Mouse (Mus musculus) forebrain, embryonic 14.5 days (tissue): ENCODE results near the gene Exosc5. TPM values are rescaled to one million over a fixed set of nuclear protein-coding genes. Genes with fewer than 3 reads are reported as not detected.

Experiments
- ATAC-seq: fragments of 200-750 bp; cut with Nextera tagmentation; 2 replicates; pipeline ENCODE4 v1.8.0; 2017; ENCODE audit warnings: mild to moderate bottlenecking, moderate library complexity
- DNase-seq: peaks from one replicate; pipeline ENCODE4 v3.0.0-alpha.2; 2015; ENCODE audit warnings: low spot score
- H3K27ac ChIP-seq: fragments of 300-500 bp; sonication (generic); 2 replicates; pipeline ENCODE4 v1.5.1; 2014; ENCODE audit warnings: low read depth, mild to moderate bottlenecking, control low read depth, low read length, moderate library complexity
- H3K27me3 ChIP-seq: fragments of 300-500 bp; sonication (generic); replicated peaks from 2 replicates; pipeline ENCODE4 v1.6.1; 2014; ENCODE audit warnings: low read length, control low read depth, mixed read lengths; ENCODE audit not compliant: control insufficient read depth, insufficient read depth
- H3K36me3 ChIP-seq: fragments of 300-500 bp; sonication (generic); 2 replicates; pipeline ENCODE4 v1.6.1; 2014; ENCODE audit warnings: low read length, control low read depth; ENCODE audit not compliant: control insufficient read depth, insufficient read depth
- H3K4me1 ChIP-seq: fragments of 300-500 bp; sonication (generic); 2 replicates; pipeline ENCODE4 v1.6.1; 2014; ENCODE audit warnings: antibody characterized with exemption, low read length, control low read depth; ENCODE audit not compliant: control insufficient read depth, insufficient read depth
- H3K4me2 ChIP-seq: fragments of 300-500 bp; sonication (generic); 2 replicates; pipeline ENCODE4 v1.6.1; 2014; ENCODE audit warnings: mild to moderate bottlenecking, control low read depth, low read length
- H3K4me3 ChIP-seq: fragments of 300-500 bp; sonication (generic); 2 replicates; pipeline ENCODE4 v1.5.1; 2014; ENCODE audit warnings: low read depth, low read length, control low read depth
- H3K9ac ChIP-seq: fragments of 300-500 bp; sonication (generic); 2 replicates; pipeline ENCODE4 v1.6.1; 2014; ENCODE audit warnings: mild to moderate bottlenecking, low read length, control low read depth, moderate library complexity
- H3K9me3 ChIP-seq: fragments of 300-500 bp; sonication (generic); replicated peaks from 2 replicates; pipeline ENCODE4 v1.6.1; 2016; ENCODE audit warnings: low read length, control low read depth, mixed read lengths; ENCODE audit not compliant: control insufficient read depth
- WGBS: fragments of 180-500 bp; shearing (Covaris S2); extraction: QIAGEN DNeasy Blood & Tissue Kit; methylation state at CpG from one replicate; pipeline ENCODE4 v1.1.7; 2014; 5-methylcytosine and 5-hydroxymethylcytosine counted together
- polyA plus RNA-seq: library from polyadenylated mRNA; unstranded; fragments of >200 nt; fragmentation: Nextera tagmentation; extraction: Ambion mirVana; gene quantifications from 2 replicates; pipeline ENCODE4 v1.2.1, GENCODE M21; 2014

Exosc5 gene
- polyA plus RNA-seq, 1 experiment from 2014 or later: 53.9 TPM

GRCm38 (mm10) chr7:25647574-25648123, 11.3 kb upstream of the Exosc5 start:
- H3K9me3 ChIP-seq: no peaks in the 10 kb centered on the region
- H3K4me1 ChIP-seq: no peaks in the 10 kb centered on the region
- no peak overlapping the region for H3K9ac ChIP-seq
- 60% methylated on average over 5 of the region's 5 CpGs for WGBS
- H3K4me3 ChIP-seq: no peak overlapping the region
- H3K36me3 ChIP-seq: no peaks in the 10 kb centered on the region
- no peak overlapping the region for H3K27ac ChIP-seq
- no peaks in the 10 kb centered on the region for H3K27me3 ChIP-seq
- DNase-seq (no peak), ATAC-seq (no peak)
- no peak overlapping the region for H3K4me2 ChIP-seq

GRCm38 (mm10) chr7:25649839-25650238, 9.1 kb upstream of the Exosc5 start:
- Histone ChIP-seq H3K36me3 (no peaks in the 10 kb centered on the region), H3K27me3 (no peaks in the 10 kb centered on the region), H3K9ac (no peak overlapping the region), H3K9me3 (no peaks in the 10 kb centered on the region), H3K4me3 (no peak overlapping the region), H3K27ac (no peak overlapping the region), H3K4me1 (no peaks in the 10 kb centered on the region), H3K4me2 (no peak overlapping the region)
- ATAC-seq (no peak), DNase-seq (no peak)
- 91% methylated on average over 5 of the region's 5 CpGs for WGBS

GRCm38 (mm10) chr7:25651281-25651680, 7.7 kb upstream of the Exosc5 start:
- 90% methylated on average over 8 of the region's 8 CpGs for WGBS
- Histone ChIP-seq H3K36me3 (no peaks in the 10 kb centered on the region), H3K27ac (no peak overlapping the region), H3K9me3 (no peaks in the 10 kb centered on the region), H3K4me1 (no peaks in the 10 kb centered on the region), H3K27me3 (no peaks in the 10 kb centered on the region), H3K4me3 (no peak overlapping the region), H3K9ac (no peak overlapping the region), H3K4me2 (no peak overlapping the region)
- DNase-seq: no peak
- no peak for ATAC-seq

GRCm38 (mm10) chr7:25652244-25652759, 6.7 kb upstream of the Exosc5 start:
- no peaks in the 10 kb centered on the region for H3K9me3 ChIP-seq
- no peaks in the 10 kb centered on the region for H3K4me1 ChIP-seq
- H3K27me3 ChIP-seq: no peaks in the 10 kb centered on the region
- H3K4me3 ChIP-seq: no peak overlapping the region
- no peak overlapping the region for H3K27ac ChIP-seq
- WGBS: 93% methylated on average over 12 of the region's 12 CpGs
- ATAC-seq (no peak), DNase-seq (no peak)
- H3K4me2 ChIP-seq: no peak overlapping the region
- no peaks in the 10 kb centered on the region for H3K36me3 ChIP-seq
- H3K9ac ChIP-seq: no peak overlapping the region

- ATAC-seq (no peak), DNase-seq (no peak)
- no peak overlapping the region for H3K9ac ChIP-seq
- H3K4me1 ChIP-seq: peaks cover 4% of the 10 kb centered on the region
- H3K27me3 ChIP-seq: no peaks in the 10 kb centered on the region
- H3K27ac ChIP-seq: no peak overlapping the region
- no peak overlapping the region for H3K4me2 ChIP-seq
- H3K4me3 ChIP-seq: no peak overlapping the region
- 80% methylated on average over 11 of the region's 11 CpGs for WGBS
- no peaks in the 10 kb centered on the region for H3K9me3 ChIP-seq
- no peaks in the 10 kb centered on the region for H3K36me3 ChIP-seq
Observed at GRCm38 (mm10) chr7:25655601-25656428, 3.1 kb upstream of the Exosc5 start.

GRCm38 (mm10) chr7:25657785-25658184, 1.2 kb upstream of the Exosc5 start:
- DNase-seq (no peak), ATAC-seq (no peak)
- Histone ChIP-seq H3K9ac (peak overlapping the region; percentile 68), H3K9me3 (no peaks in the 10 kb centered on the region), H3K36me3 (peaks cover 5% of the 10 kb centered on the region; the same call in 1 of the 2 replicates), H3K4me1 (peaks cover 4% of the 10 kb centered on the region), H3K4me3 (peak overlapping the region; percentile 65), H3K27ac (no peak overlapping the region), H3K27me3 (no peaks in the 10 kb centered on the region), H3K4me2 (peak overlapping the region; percentile 60)
- 44% methylated on average over 10 of the region's 10 CpGs for WGBS

- Histone ChIP-seq H3K4me3 (no peak overlapping the region), H3K9me3 (no peaks in the 10 kb centered on the region), H3K9ac (no peak overlapping the region), H3K27ac (no peak overlapping the region), H3K36me3 (peaks cover 45% of the 10 kb centered on the region; the same call in 1 of the 2 replicates), H3K4me1 (no peaks in the 10 kb centered on the region), H3K27me3 (no peaks in the 10 kb centered on the region), H3K4me2 (no peak overlapping the region)
- DNase-seq (no peak), ATAC-seq (no peak)
- WGBS: 96% methylated on average over 8 of the region's 8 CpGs
Observed at GRCm38 (mm10) chr7:25666381-25666780, 7.4 kb downstream of the Exosc5 start.

GRCm38 (mm10) chr7:25669158-25669557, 10.2 kb downstream of the Exosc5 start:
- DNase-seq (no peak), ATAC-seq (no peak)
- WGBS: 87% methylated on average over 10 of the region's 10 CpGs
- Histone ChIP-seq H3K36me3 (peaks cover 33% of the 10 kb centered on the region; the same call in 1 of the 2 replicates), H3K4me1 (no peaks in the 10 kb centered on the region), H3K9me3 (no peaks in the 10 kb centered on the region), H3K27me3 (peaks cover 5% of the 10 kb centered on the region), H3K9ac (no peak overlapping the region), H3K27ac (no peak overlapping the region), H3K4me3 (no peak overlapping the region), H3K4me2 (no peak overlapping the region)

GRCm38 (mm10) chr7:25669631-25670030, 10.7 kb downstream of the Exosc5 start:
- Histone ChIP-seq H3K27me3 (peaks cover 10% of the 10 kb centered on the region), H3K4me3 (no peak overlapping the region), H3K4me2 (no peak overlapping the region), H3K36me3 (peaks cover 32% of the 10 kb centered on the region; the same call in 1 of the 2 replicates), H3K9me3 (no peaks in the 10 kb centered on the region), H3K9ac (no peak overlapping the region), H3K27ac (no peak overlapping the region), H3K4me1 (peaks cover 2% of the 10 kb centered on the region; the same call in 1 of the 2 replicates)
- no peak for ATAC-seq
- DNase-seq: no peak
- WGBS: 80% methylated on average over 9 of the region's 9 CpGs
